Mouse (Mus musculus) mouse embryonic stem cell (cell line): Measurements from ENCODE around the gene Zfp967.
"Not testable (repeated sequence)": the region's sequence is repeated elsewhere in the genome, so short reads cannot be mapped to it uniquely, and the experiment has no call there.

Experiments
- in situ Hi-C, 2 experiments: fragments of 300-500 bp; cut with MboI; formaldehyde crosslinking; loops; 1 replicate in 1 of 2; 3 replicates in 1 of 2; pipeline ENCODE4 v1.14.3; 2019 to 2020; ENCODE audit warnings: low sequenced_read_pairs in 2 of 2, low pct_unique_long_range_greater_than_20kb in 1 of 2, mixed read lengths in 1 of 2; ENCODE audit not compliant: unreplicated experiment in 1 of 2

The Zfp967 gene

DNA sequence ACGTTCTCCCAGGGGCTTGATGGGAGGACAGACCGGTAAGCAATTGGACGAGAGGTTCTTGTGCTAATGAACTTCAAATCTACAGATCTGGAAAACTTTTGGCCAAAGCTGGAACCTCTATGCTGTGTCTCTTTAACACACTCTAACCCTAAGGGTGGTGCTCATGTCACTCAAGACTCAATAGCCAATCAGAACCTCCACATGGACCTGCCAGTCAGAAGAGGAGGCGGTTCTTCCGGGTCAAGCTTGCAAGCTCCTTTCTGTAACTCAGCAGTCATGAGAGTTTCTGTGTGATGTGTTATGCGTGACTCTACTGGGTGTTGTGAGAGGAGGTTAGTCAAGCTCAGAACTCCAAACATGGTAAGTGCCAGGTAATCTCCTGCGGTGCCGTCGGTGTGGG, at the start of gene Zfp967:
TSS of gene Zfp967 (plus strand) at position 301 of the 400 bp plus-strand sequence.
- in situ Hi-C loops, result not testable (repeated sequence)

DNA sequence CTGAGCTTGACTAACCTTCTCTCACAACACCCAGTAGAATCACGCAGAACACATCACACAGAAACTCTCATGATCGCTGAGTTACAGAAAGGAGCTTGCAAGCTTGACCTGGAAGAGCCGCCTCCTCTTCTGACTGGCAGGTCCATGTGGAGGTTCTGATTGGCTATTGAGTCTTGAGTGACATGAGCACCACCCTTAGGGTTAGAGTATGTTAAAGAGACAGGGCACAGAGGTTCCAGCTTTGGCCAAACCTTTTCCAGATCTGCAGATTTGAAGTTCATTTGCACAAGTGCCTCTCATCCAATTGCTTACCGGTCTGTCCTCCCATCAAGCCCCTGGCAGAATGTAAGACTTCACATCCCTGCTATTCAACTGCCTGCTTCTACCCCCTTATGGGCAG, 34.2 kb upstream of the Zfp967 start, which contains the start of gene Gm14434:
TSS of gene Gm14434 (minus strand) at position 101 of the 400 bp plus-strand sequence.
- in situ Hi-C loops, result not testable (repeated sequence)
